In genomic region chr3:94601959-94602358, GRCm38 (mm10) we compare ENCODE assay signal across 10 mouse cellular contexts. TPM values are rescaled to one million over a fixed set of nuclear protein-coding genes. Genes with fewer than 3 reads are reported as not detected.
A peak's percentile ranks its signal among the peaks of the same experiment; 100 is the strongest.
DNase-seq lines count a peak whose midpoint lies in the region; ATAC-seq lines count a peak whose summit lies in the region.
"Had no signal": no experiment of that assay in that cellular context is flagged by ENCODE, and none has a peak within 500 bp of the region (broad histone marks: within the 10 kb centered on the region; RNA-seq: fewer than 3 reads in every experiment).

No protein-coding gene starts in this region.

- peaks cover 6% of the 10 kb centered on the region; the same call in 1 of the 2 replicates for H3K4me1 ChIP-seq in liver, embryonic 12.5 days

- peak; percentile 65 for DNase-seq in liver
- peak; percentile 33 for DNase-seq in Muller cell, postnatal 12 days (ENCODE audit: inconsistent ontology term)
- peak; percentile 66 to 83 for DNase-seq in cerebellum, postnatal 25 days
- peak; percentile 46 to 69 for DNase-seq in heart, postnatal 14 days
- peak; percentile 52 for DNase-seq in left cerebral cortex, postnatal 4 days
- peak; percentile 66 for DNase-seq in naive thymus-derived CD4-positive, alpha-beta T cell, adult 2 months (ENCODE audit: low read depth)
- DNase-seq in ovary, postnatal 10 days (ENCODE audit: low spot score): no peak

- no peak for ATAC-seq in liver, embryonic 12.5 days

- H3K27me3 ChIP-seq in liver, embryonic 12.5 days (replicated peaks): no peaks in the 10 kb centered on the region

- no peak overlapping the region for H3K27ac ChIP-seq in liver, embryonic 12.5 days
- H3K27ac ChIP-seq: macrophage had no signal

- no peaks in the 10 kb centered on the region for H3K9me3 ChIP-seq in liver, embryonic 12.5 days (replicated peaks)

- intact Hi-C loops in heart, postnatal 14 days (cut with DNase I): loop anchor here (1.0 to 5.0 kb wide), 3 partner anchors 70 to 235 kb away; no protein-coding TSS in a partner anchor
- intact Hi-C loops in left cerebral cortex, postnatal 4 days (cut with DNase I): no loop called here

- H3K36me3 ChIP-seq in liver, embryonic 12.5 days: no peaks in the 10 kb centered on the region

- WGBS in liver, embryonic 12.5 days (ENCODE audit: insufficient replicate concordance): 3% methylated on average over 4 of the region's 4 CpGs

- H3K9ac ChIP-seq in liver, embryonic 12.5 days: no peak overlapping the region

- no peak overlapping the region for H3K4me2 ChIP-seq in liver, embryonic 12.5 days

- H3K4me3 ChIP-seq in liver, embryonic 12.5 days: no peak overlapping the region

RNA-seq across cellular contexts. Expression of gene Snx27, which starts 19.4 kb away (rescaled TPM):
- polyA plus RNA-seq in liver, embryonic 12.5 days (2016; fragmentation: Nextera tagmentation; extraction: Ambion mirVana): 23.9 and 25.1 TPM in 2 replicates
- total RNA-seq in heart, postnatal 14 days (2021): 10 to 100 TPM; 24.4 to 28.6 TPM
- 100 to 1,000 TPM; 107 to 113 TPM for total RNA-seq in left cerebral cortex, postnatal 4 days (2021)

RNA-seq across cellular contexts. Expression of gene Gm10972, which starts 41.0 kb away (rescaled TPM):
- not detected in 2 replicates for polyA plus RNA-seq in liver, embryonic 12.5 days (2016; fragmentation: Nextera tagmentation; extraction: Ambion mirVana)
- total RNA-seq in heart, postnatal 14 days (2021): not detected
- not detected for total RNA-seq in left cerebral cortex, postnatal 4 days (2021)
- polyA plus RNA-seq: frontal cortex, adult 2 months; macrophage had no signal

RNA-seq across cellular contexts. Expression of gene Tuft1, which starts 56.7 kb away (rescaled TPM):
- 5.4 and 7.5 TPM in 2 replicates for polyA plus RNA-seq in liver, embryonic 12.5 days (2016; fragmentation: Nextera tagmentation; extraction: Ambion mirVana)
- 1 to 10 TPM; 3.1 to 3.9 TPM for total RNA-seq in heart, postnatal 14 days (2021)
- total RNA-seq in left cerebral cortex, postnatal 4 days (2021): 1 to 10 TPM; 2.3 to 2.9 TPM
